In the genomic region with DNA sequence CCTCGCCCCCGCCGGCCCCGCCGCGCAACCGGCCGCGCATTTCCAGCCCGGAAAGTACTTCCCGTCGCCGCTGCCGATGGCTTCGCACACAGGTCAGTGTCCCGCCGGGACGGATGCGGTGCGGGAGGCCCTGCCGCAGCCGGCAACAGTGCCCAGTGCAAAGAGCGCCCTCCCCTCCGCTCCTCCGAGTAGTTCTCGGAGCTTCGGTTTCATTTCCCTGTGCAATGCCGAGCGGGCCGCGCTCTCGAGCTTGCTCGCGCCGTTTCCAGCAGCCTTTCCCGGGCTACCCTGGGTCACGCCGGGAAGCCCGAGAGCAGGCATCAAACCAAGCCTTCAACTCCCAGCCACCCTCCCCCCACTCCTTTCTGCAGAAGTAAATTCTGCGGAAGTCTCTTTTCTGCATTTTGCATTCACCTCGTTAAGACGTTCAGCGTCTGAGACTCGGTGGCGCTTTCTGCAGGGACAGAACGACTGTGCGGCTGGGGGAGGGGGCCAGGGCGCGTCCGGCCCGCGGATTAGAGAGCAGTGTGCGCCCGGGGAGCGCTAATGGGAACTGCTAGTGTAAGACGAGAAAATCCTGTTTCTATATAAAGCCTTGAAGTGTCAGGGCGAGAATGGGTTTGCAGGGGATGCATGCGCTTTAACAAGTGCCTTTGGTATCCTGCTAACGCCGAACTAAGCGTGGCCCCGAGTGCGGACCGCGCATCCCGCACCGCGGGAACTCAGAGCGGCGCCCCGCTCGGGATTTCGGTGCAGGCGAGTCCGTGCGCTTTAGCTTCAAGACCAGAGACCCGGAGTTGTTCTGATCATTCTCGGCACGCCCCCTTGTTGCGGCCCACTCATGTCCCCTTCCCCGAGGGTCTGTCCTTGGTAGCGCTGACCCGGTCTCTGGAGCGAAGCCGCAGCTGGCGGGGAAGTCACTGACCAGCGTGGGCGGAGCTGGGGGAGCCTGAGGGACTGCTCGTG, we compare ENCODE assay signal across 7 mouse cellular contexts. TPM values are rescaled to one million over a fixed set of nuclear protein-coding genes. Genes with fewer than 3 reads are reported as not detected.
A peak's percentile ranks its signal among the peaks of the same experiment; 100 is the strongest.
DNase-seq lines count a peak whose midpoint lies in the region; ATAC-seq lines count a peak whose summit lies in the region.

No protein-coding gene starts in this region.

- peaks cover 12% of the 10 kb centered on the region for H3K36me3 ChIP-seq in embryonic facial prominence, embryonic 10.5 days (replicated peaks)
- no peaks in the 10 kb centered on the region for H3K36me3 ChIP-seq in stomach, embryonic 16.5 days (ENCODE audit: control insufficient read depth, insufficient read depth, low read length)

- no peaks in the 10 kb centered on the region for H3K27me3 ChIP-seq in embryonic facial prominence, embryonic 10.5 days (replicated peaks; ENCODE audit: low read depth, poor library complexity, severe bottlenecking)
- H3K27me3 ChIP-seq in stomach, embryonic 16.5 days (ENCODE audit: control insufficient read depth, insufficient read depth, low read length): no peaks in the 10 kb centered on the region

- WGBS in embryonic facial prominence, embryonic 10.5 days: under 1% methylated on average over 89 of the region's 89 CpGs
- WGBS in stomach, embryonic 16.5 days: 1% methylated on average over 89 of the region's 89 CpGs

- H3K9ac ChIP-seq in stomach, embryonic 16.5 days (ENCODE audit: low read length): peak overlapping the region; percentile 96

- H3K4me3 ChIP-seq in embryonic facial prominence, embryonic 10.5 days: peak overlapping the region; percentile 85
- peak overlapping the region; percentile 65 for H3K4me3 ChIP-seq in stomach, embryonic 16.5 days (replicated peaks; ENCODE audit: low read length)

- ATAC-seq in stomach, embryonic 16.5 days (ENCODE audit: insufficient read depth, low FRiP score): no peak

- peaks cover 62% of the 10 kb centered on the region for H3K4me1 ChIP-seq in embryonic facial prominence, embryonic 10.5 days
- H3K4me1 ChIP-seq in stomach, embryonic 16.5 days (ENCODE audit: control insufficient read depth, insufficient read depth, low read length): peaks cover 37% of the 10 kb centered on the region

- DNase-seq in CD4-positive helper T cell, adult 2 months (ENCODE audit: low read depth, low spot score): peak; percentile 57
- peak; percentile 72 for DNase-seq in Muller cell, postnatal 12 days (ENCODE audit: inconsistent ontology term)
- DNase-seq in embryonic facial prominence, embryonic 10.5 days (ENCODE audit: low spot score): peak; percentile 75
- peak; percentile 79 to 80 for DNase-seq in heart, postnatal 10 days
- DNase-seq in kidney, postnatal 4 days: peak; percentile 74 to 82
- peak; percentile 66 for DNase-seq in mesoderm, embryonic 11.5 days (ENCODE audit: low read depth, low spot score)

- peak overlapping the region; percentile 100 for H3K27ac ChIP-seq in embryonic facial prominence, embryonic 10.5 days (replicated peaks)
- peak overlapping the region; percentile 80 for H3K27ac ChIP-seq in stomach, embryonic 16.5 days (ENCODE audit: low read length)

- peak overlapping the region; percentile 87 for H3K4me2 ChIP-seq in stomach, embryonic 16.5 days (ENCODE audit: low read depth, low read length)

- H3K9me3 ChIP-seq in embryonic facial prominence, embryonic 10.5 days: no peaks in the 10 kb centered on the region
- H3K9me3 ChIP-seq in stomach, embryonic 16.5 days (replicated peaks; ENCODE audit: control insufficient read depth, low read length): no peaks in the 10 kb centered on the region

- intact Hi-C loops in heart, postnatal 10 days (cut with DNase I): loop anchor here (1.0 to 2.0 kb wide), 2 partner anchors 45 to 70 kb away; no protein-coding TSS in a partner anchor

RNA-seq across cellular contexts. Expression of gene Bahcc1, which starts 4.7 kb away (rescaled TPM):
- 18.0 and 18.4 TPM in 2 replicates for polyA plus RNA-seq in embryonic facial prominence, embryonic 10.5 days (2016; fragmentation: Nextera tagmentation; extraction: Ambion mirVana)
- total RNA-seq in heart, postnatal 10 days (2021): 10 to 100 TPM in 1 of 2 experiments, 1 to 10 TPM in 1; 8.8 to 14.1 TPM
- polyA plus RNA-seq in stomach, embryonic 16.5 days (2015; fragmentation: Nextera tagmentation; extraction: Ambion mirVana): 4.5 and 5.6 TPM in 2 replicates
